Mouse (Mus musculus) liver, postnatal 0 days (tissue): Measurements from ENCODE around the gene Pde3a.

ENCODE experiments used
- CTCF ChIP-seq: sonication (generic); IDR thresholded peaks from 2 replicates; pipeline ENCODE4 v1.5.1; 2016; ENCODE audit warnings: antibody characterized with exemption, low read depth
- EP300 ChIP-seq: IDR thresholded peaks from 2 replicates; pipeline ENCODE4 v1.6.1; 2016; ENCODE audit warnings: antibody characterized with exemption, low read depth, mild to moderate bottlenecking

GRCm38 (mm10) chr6:141295264-141295663 is 46.2 kb downstream of the Pde3a start:
- no peak for TF ChIP-seq CTCF
- no peak for TF ChIP-seq EP300
